Mouse (Mus musculus) CH12.LX (cell line): ENCODE data around the gene Gzmm. TPM values are rescaled to one million over a fixed set of nuclear protein-coding genes. Genes with fewer than 3 reads are reported as not detected.

ENCODE experiments used
- DNase-seq: peaks from one replicate; pipeline ENCODE4 v3.0.0-alpha.2; 2013; ENCODE audit errors: extremely low read depth
- H3K27ac ChIP-seq: 2 replicates; pipeline ENCODE4 v1.5.1; 2012; ENCODE audit warnings: low read depth, mild to moderate bottlenecking, control low read depth, moderate library complexity; ENCODE audit not compliant: insufficient read depth
- H3K27me3 ChIP-seq: replicated peaks from 2 replicates; pipeline ENCODE3; 2012; ENCODE audit warnings: inconsistent platforms
- H3K36me3 ChIP-seq, 2 experiments: replicated peaks in 1 of 2; 2 replicates each; pipeline versions ENCODE3 to v1.6.1; 2012; ENCODE audit warnings: inconsistent platforms in 1 of 2, low read length in 1 of 2, mild to moderate bottlenecking in 1 of 2, mixed read lengths in 1 of 2, moderate library complexity in 1 of 2; ENCODE audit not compliant: control insufficient read depth in 1 of 2, insufficient read depth in 1 of 2
- H3K4me1 ChIP-seq, 2 experiments: 2 replicates each; pipeline ENCODE4 v1.6.1; 2012; ENCODE audit warnings: inconsistent platforms in 1 of 2, moderate library complexity in 1 of 2; ENCODE audit not compliant: insufficient read depth in 2 of 2, control insufficient read depth in 1 of 2
- H3K4me2 ChIP-seq: 2 replicates; pipeline ENCODE4 v1.6.1; 2012; ENCODE audit warnings: low read depth, mild to moderate bottlenecking, control low read depth; ENCODE audit not compliant: poor library complexity, insufficient read depth, severe bottlenecking
- H3K4me3 ChIP-seq, 3 experiments: fragments of 150-350 bp in 1 of 3; sonication (generic) in 1 of 3; replicated peaks in 1 of 3; 2 replicates each; pipeline versions ENCODE3 to v1.5.1; 2011 to 2012; ENCODE audit warnings: low read depth in 2 of 3, low read length in 2 of 3, mild to moderate bottlenecking in 2 of 3, moderate library complexity in 2 of 3, control low read depth in 1 of 3, improper control_type of control experiment in 1 of 3, inconsistent platforms in 1 of 3, mixed read lengths in 1 of 3; ENCODE audit not compliant: poor library complexity in 1 of 3
- H3K79me2 ChIP-seq: replicated peaks from 2 replicates; pipeline ENCODE4 v1.6.1; 2012; ENCODE audit warnings: mild to moderate bottlenecking, moderate library complexity; ENCODE audit not compliant: control insufficient read depth, poor library complexity, insufficient read depth, severe bottlenecking; ENCODE audit errors: extremely low read depth
- H3K9ac ChIP-seq: 2 replicates; pipeline ENCODE4 v1.6.1; 2012; ENCODE audit warnings: low read depth, mild to moderate bottlenecking, control low read depth, moderate library complexity; ENCODE audit not compliant: insufficient read depth
- H3K9me3 ChIP-seq: replicated peaks from 2 replicates; pipeline ENCODE3; 2012; ENCODE audit warnings: low read length, inconsistent platforms, mixed read lengths
- CHD1 ChIP-seq: IDR thresholded peaks from 2 replicates; pipeline ENCODE4 v1.6.1; 2012; ENCODE audit warnings: low read depth, low read length, improper control_type of control experiment, inconsistent platforms
- CTCF ChIP-seq, 2 experiments: IDR thresholded peaks in 1 of 2; conservative IDR thresholded peaks in 1 of 2; 2 replicates each; pipeline ENCODE4 v1.5.1; 2011 to 2012; ENCODE audit warnings: low read depth in 2 of 2, low read length in 2 of 2, improper control_type of control experiment in 1 of 2, inconsistent platforms in 1 of 2, mild to moderate bottlenecking in 1 of 2, moderate library complexity in 1 of 2
- EP300 ChIP-seq: IDR thresholded peaks from 2 replicates; pipeline ENCODE4 v1.6.1; 2011; ENCODE audit warnings: low read length, improper control_type of control experiment
- ETS1 ChIP-seq: conservative IDR thresholded peaks from 2 replicates; pipeline ENCODE4 v1.6.1; 2012; ENCODE audit warnings: low read depth, mild to moderate bottlenecking, inconsistent platforms, low read length, improper control_type of control experiment, moderate library complexity
- GABPA ChIP-seq: IDR thresholded peaks from 2 replicates; pipeline ENCODE4 v1.6.1; 2012; ENCODE audit warnings: low read depth, low read length, improper control_type of control experiment, inconsistent platforms; ENCODE audit not compliant: insufficient replicate concordance
- KAT2A ChIP-seq: IDR thresholded peaks from 2 replicates; pipeline ENCODE4 v1.6.1; 2012; ENCODE audit warnings: low read length, improper control_type of control experiment, inconsistent platforms; ENCODE audit not compliant: insufficient replicate concordance
- MAX ChIP-seq: IDR thresholded peaks from 2 replicates; pipeline ENCODE4 v1.6.1; 2011; ENCODE audit warnings: low read length, improper control_type of control experiment
- MAZ ChIP-seq: IDR thresholded peaks from 2 replicates; pipeline ENCODE4 v1.6.1; 2012; ENCODE audit warnings: low read depth, mild to moderate bottlenecking, inconsistent platforms, low read length, improper control_type of control experiment, moderate library complexity
- MXI1 ChIP-seq: IDR thresholded peaks from 2 replicates; pipeline ENCODE4 v1.6.1; 2011; ENCODE audit warnings: mild to moderate bottlenecking, low read depth, low read length, improper control_type of control experiment
- MYC ChIP-seq: IDR thresholded peaks from 2 replicates; pipeline ENCODE4 v1.6.1; 2011; ENCODE audit warnings: low read depth, mild to moderate bottlenecking, improper control_type of control experiment, low read length
- NELFE ChIP-seq: IDR thresholded peaks from 2 replicates; pipeline ENCODE4 v1.6.1; 2011; ENCODE audit warnings: low read depth, low read length, improper control_type of control experiment
- NRF1 ChIP-seq: IDR thresholded peaks from 2 replicates; pipeline ENCODE4 v1.6.1; 2014; ENCODE audit warnings: low read depth, mild to moderate bottlenecking, inconsistent platforms, low read length, improper control_type of control experiment, moderate library complexity
- PAX5 ChIP-seq: IDR thresholded peaks from 2 replicates; pipeline ENCODE4 v1.6.1; 2012; ENCODE audit warnings: low read length, inconsistent platforms, mixed read lengths
- POLR2AphosphoS2 ChIP-seq: IDR thresholded peaks from 2 replicates; pipeline ENCODE4 v1.6.1; 2011; ENCODE audit warnings: low read depth, low read length, improper control_type of control experiment
- RAD21 ChIP-seq: IDR thresholded peaks from 2 replicates; pipeline ENCODE4 v1.6.1; 2011; ENCODE audit warnings: low read depth, mild to moderate bottlenecking, low read length, improper control_type of control experiment, moderate library complexity
- RCOR1 ChIP-seq: conservative IDR thresholded peaks from 2 replicates; pipeline ENCODE4 v1.6.1; 2012; ENCODE audit warnings: low read depth, mild to moderate bottlenecking, inconsistent platforms, low read length, improper control_type of control experiment
- SIN3A ChIP-seq: IDR thresholded peaks from 2 replicates; pipeline ENCODE4 v1.6.1; 2012; ENCODE audit warnings: low read length, improper control_type of control experiment, inconsistent platforms
- TCF12 ChIP-seq: IDR thresholded peaks from 2 replicates; pipeline ENCODE4 v1.6.1; 2014; ENCODE audit warnings: low read depth, mild to moderate bottlenecking, inconsistent platforms, low read length, improper control_type of control experiment
- USF2 ChIP-seq: conservative IDR thresholded peaks from 2 replicates; pipeline ENCODE4 v1.6.1; 2011; ENCODE audit warnings: low read depth, low read length, improper control_type of control experiment
- ZC3H11A ChIP-seq: IDR thresholded peaks from 2 replicates; pipeline ENCODE4 v1.6.1; 2012; ENCODE audit warnings: low read depth, mild to moderate bottlenecking, inconsistent platforms, low read length, improper control_type of control experiment
- ZMIZ1 ChIP-seq: IDR thresholded peaks from 2 replicates; pipeline ENCODE4 v1.6.1; 2012; ENCODE audit warnings: low read depth, mild to moderate bottlenecking, inconsistent platforms, low read length, improper control_type of control experiment
- dilution Hi-C: fragments of 300-500 bp; cut with MboI; formaldehyde crosslinking; loops from 2 replicates; pipeline ENCODE4 v1.14.3; 2020; ENCODE audit warnings: low sequenced_read_pairs; ENCODE audit not compliant: extremely low pct_unique_long_range_greater_than_20kb, extremely low pct_ligation_motif_present
- in situ Hi-C: fragments of 300-500 bp; cut with MboI; formaldehyde crosslinking; loops from 3 replicates; pipeline ENCODE4 v1.14.3; 2019; ENCODE audit warnings: low sequenced_read_pairs, low pct_ligation_motif_present, low pct_unique_long_range_greater_than_20kb, mixed read lengths
- polyA plus RNA-seq: library from polyadenylated mRNA; unstranded; fragments of >175 nt; gene quantifications from 2 replicates; pipeline ENCODE4 v1.2.1, GENCODE M21; 2012; ENCODE audit warnings: low read depth; ENCODE audit not compliant: insufficient read length
- total RNA-seq, 2 experiments: library from RNA; depleted of rRNA; stranded (reverse); fragments of 300-350 nt in 1 of 2; fragments of >200 nt in 1 of 2; gene quantifications; 2 replicates each; pipeline ENCODE4 v1.2.3; 2012 to 2014

The Gzmm gene
- total and polyA plus RNA-seq, 3 experiments = 0.17 to 0.73 (median 0.59) TPM

DNA sequence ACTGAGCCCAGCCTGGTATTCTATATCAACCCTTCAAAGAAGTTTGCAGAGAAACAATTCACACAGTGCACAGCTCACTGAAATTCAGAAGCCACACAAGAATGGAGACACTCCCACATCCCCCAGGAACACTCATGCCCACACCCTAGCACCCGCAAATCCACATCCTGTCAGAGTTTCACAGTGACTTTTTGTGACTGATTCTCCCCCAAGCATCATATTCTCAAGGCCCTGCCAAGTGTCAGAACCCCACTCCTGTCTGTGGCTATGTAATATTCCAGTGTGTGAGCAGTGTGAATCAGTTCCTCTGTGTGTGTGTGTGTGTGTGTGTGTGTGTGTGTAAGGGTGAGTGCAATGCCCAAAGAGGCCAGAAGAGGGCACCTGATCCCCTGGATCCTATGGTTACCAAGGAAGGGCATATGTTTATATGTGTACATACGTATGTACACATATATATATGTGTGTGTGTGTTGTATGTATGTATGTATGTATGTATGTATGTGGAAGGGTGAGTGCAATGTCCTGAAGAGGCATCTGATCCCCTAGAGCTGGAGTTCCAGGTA is 3.2 kb downstream of the Gzmm start:
- Histone ChIP-seq H3K4me2 (no peak overlapping the region), H3K9me3 (peaks cover 6% of the 10 kb centered on the region), H3K9ac (no peak overlapping the region), H3K27ac (no peak overlapping the region), H3K79me2 (no peaks in the 10 kb centered on the region), H3K36me3 (peaks cover 22 to 36% of the 10 kb centered on the region in 2 experiments), H3K4me3 (no peak overlapping the region), H3K4me1 (peaks cover 0 to 12% of the 10 kb centered on the region in 2 experiments; a peak in 1 of 4 replicates), H3K27me3 (no peaks in the 10 kb centered on the region)
- no peak for DNase-seq
- no peak for TF ChIP-seq NRF1
- peak in 1 of 2 experiments; percentile 20; a peak in 2 of 4 replicates for TF ChIP-seq CTCF (conservative IDR thresholded peaks at IDR 0.05 in 1 of 2, IDR thresholded peaks at IDR 0.05 in 1 of 2; ENCODE audit: low read depth in 2 of 2, low read length in 2 of 2)
- TF ChIP-seq MYC = no peak
- no peak for TF ChIP-seq PAX5
- no peak for TF ChIP-seq USF2
- in situ Hi-C loops = loop anchor here (5.0 kb wide), 3 partner anchors 40 to 120 kb away; no protein-coding TSS in a partner anchor
- dilution Hi-C loops = no loop called here

DNA sequence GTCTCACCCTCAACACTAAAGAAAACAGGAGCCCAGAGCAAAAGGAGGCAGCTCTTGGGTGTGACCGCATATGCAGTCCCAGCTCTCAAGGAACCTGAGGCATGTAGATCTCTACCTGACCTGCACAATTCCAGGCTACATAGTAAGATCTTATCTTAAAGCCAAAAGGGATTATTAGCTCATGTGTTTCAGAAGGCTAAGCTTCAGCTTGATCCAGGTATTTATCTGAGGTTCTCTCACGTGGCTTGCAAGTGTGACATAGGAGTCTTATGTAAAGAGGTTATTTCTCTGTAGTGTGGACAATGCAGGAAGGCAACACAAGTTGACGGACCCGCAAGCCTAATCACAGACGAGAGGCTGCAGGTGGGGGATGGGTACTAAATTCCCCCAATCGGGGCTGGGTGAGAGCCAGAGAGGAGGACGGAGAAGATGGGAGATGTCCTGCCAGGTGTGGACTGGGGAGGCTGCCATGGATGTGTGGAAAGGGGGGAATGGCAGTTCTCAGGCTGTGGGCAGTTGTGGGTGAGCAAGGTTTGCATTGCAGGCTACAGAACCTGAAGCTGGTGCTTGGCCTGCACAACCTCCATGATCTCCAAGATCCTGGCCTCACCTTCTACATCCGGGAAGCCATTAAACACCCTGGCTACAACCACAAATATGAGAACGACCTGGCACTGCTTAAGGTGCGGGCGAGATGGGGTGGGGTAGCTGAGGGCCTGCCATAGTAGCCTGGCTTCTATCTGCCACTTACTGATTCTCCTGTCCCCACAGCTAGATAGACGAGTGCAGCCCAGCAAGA is 5.0 kb downstream of the Gzmm start:
- in situ Hi-C loops (loop anchor here (5.0 kb wide), 3 partner anchors 39 to 119 kb away; no protein-coding TSS in a partner anchor), dilution Hi-C loops (no loop called here)
- peaks cover 6 to 19% of the 10 kb centered on the region in 2 experiments for H3K36me3 ChIP-seq
- H3K4me3 ChIP-seq = no peak overlapping the region
- no peaks in the 10 kb centered on the region for H3K27me3 ChIP-seq
- DNase-seq = no peak
- H3K27ac ChIP-seq = no peak overlapping the region
- no peaks in the 10 kb centered on the region for H3K79me2 ChIP-seq
- H3K9ac ChIP-seq = no peak overlapping the region
- no peak overlapping the region for H3K4me2 ChIP-seq
- H3K9me3 ChIP-seq = peaks cover 6% of the 10 kb centered on the region
- TF ChIP-seq MXI1 (no peak), SIN3A (no peak), ETS1 (no peak), RAD21 (no peak), KAT2A (no peak), USF2 (no peak), NELFE (no peak)
- H3K4me1 ChIP-seq = peaks cover 0 to 9% of the 10 kb centered on the region in 2 experiments; a peak in 1 of 4 replicates

DNA sequence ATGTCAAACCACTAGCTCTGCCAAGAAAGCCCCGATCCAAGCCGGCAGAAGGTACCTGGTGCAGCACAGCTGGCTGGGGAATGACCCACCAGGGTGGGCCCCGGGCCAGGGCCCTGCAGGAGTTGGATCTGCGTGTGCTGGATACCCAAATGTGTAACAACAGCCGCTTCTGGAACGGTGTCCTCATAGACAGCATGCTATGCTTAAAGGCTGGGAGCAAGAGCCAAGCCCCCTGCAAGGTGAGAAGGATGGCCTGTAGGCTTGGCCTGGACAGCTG is 5.5 kb downstream of the Gzmm start:
- no peak overlapping the region for H3K4me3 ChIP-seq
- H3K27ac ChIP-seq = no peak overlapping the region
- peaks cover 0 to 3% of the 10 kb centered on the region in 2 experiments; a peak in 1 of 4 replicates for H3K4me1 ChIP-seq
- no peaks in the 10 kb centered on the region for H3K27me3 ChIP-seq
- no peak overlapping the region for H3K4me2 ChIP-seq
- DNase-seq = no peak
- in situ Hi-C loops (loop anchor here (5.0 kb wide), 3 partner anchors 38 to 118 kb away; no protein-coding TSS in a partner anchor), dilution Hi-C loops (no loop called here)
- no peaks in the 10 kb centered on the region for H3K79me2 ChIP-seq
- peaks cover under 1 to 13% of the 10 kb centered on the region in 2 experiments for H3K36me3 ChIP-seq
- TF ChIP-seq EP300 = no peak
- no peak for TF ChIP-seq TCF12
- TF ChIP-seq RCOR1 = no peak
- no peak for TF ChIP-seq GABPA
- TF ChIP-seq ETS1 = no peak
- no peak for TF ChIP-seq MAZ
- no peak for TF ChIP-seq POLR2AphosphoS2
- TF ChIP-seq CTCF (conservative IDR thresholded peaks at IDR 0.05 in 1 of 2, IDR thresholded peaks at IDR 0.05 in 1 of 2; ENCODE audit: low read depth in 2 of 2, low read length in 2 of 2) = no peak
- TF ChIP-seq RAD21 = no peak
- TF ChIP-seq ZMIZ1 = no peak
- TF ChIP-seq ZC3H11A = no peak
- no peak for TF ChIP-seq MAX
- no peak for TF ChIP-seq CHD1
- no peak for TF ChIP-seq MXI1
- H3K9ac ChIP-seq = no peak overlapping the region
- peaks cover 6% of the 10 kb centered on the region for H3K9me3 ChIP-seq
